Mouse (Mus musculus) neutrophil, adult 5-6 weeks (primary cell): ENCODE measurements around the gene Rad21l. TPM values are rescaled to one million over a fixed set of nuclear protein-coding genes. Genes with fewer than 3 reads are reported as not detected.

Experiments used
- ATAC-seq: fragments of 151-379, 151-347 bp; 2 replicates; pipeline ENCODE4 v1.8.0; 2017; ENCODE audit warnings: mild to moderate bottlenecking, moderate TSS enrichment; ENCODE audit not compliant: insufficient number of reproducible peaks, poor library complexity, low FRiP score, severe bottlenecking; ENCODE audit errors: extremely low read depth
- total RNA-seq: library from RNA; stranded (forward); fragments of 200-1000 nt; gene quantifications from 2 replicates; pipeline ENCODE4 v1.2.3, GENCODE M21; 2017

The Rad21l gene
- not detected in 2 replicates for total RNA-seq

- ATAC-seq, result no peak
Observed at GRCm38 (mm10) chr2:151668433-151668832, at the start of gene Rad21l. TSS of gene Rad21l (minus strand) at chr2:151668533.

- ATAC-seq, result no peak
Observed at GRCm38 (mm10) chr2:151716318-151717055, 48.2 kb upstream of the Rad21l start.

GRCm38 (mm10) chr2:151715526-151715925, 47.2 kb upstream of the Rad21l start:
- no peak for ATAC-seq

GRCm38 (mm10) chr2:151712647-151713046, 44.3 kb upstream of the Rad21l start:
- ATAC-seq, result no peak

GRCm38 (mm10) chr2:151702851-151703190, 34.5 kb upstream of the Rad21l start:
- ATAC-seq, result no peak

GRCm38 (mm10) chr2:151702146-151702850, 34.0 kb upstream of the Rad21l start:
- ATAC-seq, result no peak

GRCm38 (mm10) chr2:151701231-151702145, 33.2 kb upstream of the Rad21l start, which contains the start of gene Tmem74b:
TSS of gene Tmem74b (plus strand) at chr2:151702008.
- no peak for ATAC-seq

GRCm38 (mm10) chr2:151682976-151683375, 14.6 kb upstream of the Rad21l start:
- ATAC-seq, result no peak

GRCm38 (mm10) chr2:151682357-151682756, 14.0 kb upstream of the Rad21l start:
- no peak for ATAC-seq

- ATAC-seq, result no peak
Observed at GRCm38 (mm10) chr2:151676234-151676633, 7.9 kb upstream of the Rad21l start.

GRCm38 (mm10) chr2:151670968-151671329, 2.6 kb upstream of the Rad21l start:
- no peak for ATAC-seq

- no peak for ATAC-seq
Observed at GRCm38 (mm10) chr2:151670026-151670967, 2.0 kb upstream of the Rad21l start.

GRCm38 (mm10) chr2:151652053-151652452, 16.3 kb downstream of the Rad21l start:
- no peak for ATAC-seq

- no peak for ATAC-seq
Observed at GRCm38 (mm10) chr2:151636015-151636402, 32.3 kb downstream of the Rad21l start.

- no peak for ATAC-seq
Observed at GRCm38 (mm10) chr2:151635362-151636014, 32.8 kb downstream of the Rad21l start.

GRCm38 (mm10) chr2:151634903-151635302, 33.4 kb downstream of the Rad21l start:
- ATAC-seq, result no peak

- ATAC-seq, result no peak
Observed at GRCm38 (mm10) chr2:151632982-151633381, 35.4 kb downstream of the Rad21l start.
